Mouse (Mus musculus) thymus, adult 18-20 months (tissue): ENCODE results near the gene Cacna1d.

Experiments used
- DNase-seq, 2 experiments: peaks; one replicate each; pipeline ENCODE4 v3.0.0; 2022; ENCODE audit warnings: mixed read lengths in 2 of 2

Cacna1d gene

GRCm38 (mm10) chr14:30066752-30067151 is 424.5 kb downstream of the Cacna1d start:
- no peak for DNase-seq

GRCm38 (mm10) chr14:30064864-30065263 is 426.4 kb downstream of the Cacna1d start:
- DNase-seq: no peak

DNA sequence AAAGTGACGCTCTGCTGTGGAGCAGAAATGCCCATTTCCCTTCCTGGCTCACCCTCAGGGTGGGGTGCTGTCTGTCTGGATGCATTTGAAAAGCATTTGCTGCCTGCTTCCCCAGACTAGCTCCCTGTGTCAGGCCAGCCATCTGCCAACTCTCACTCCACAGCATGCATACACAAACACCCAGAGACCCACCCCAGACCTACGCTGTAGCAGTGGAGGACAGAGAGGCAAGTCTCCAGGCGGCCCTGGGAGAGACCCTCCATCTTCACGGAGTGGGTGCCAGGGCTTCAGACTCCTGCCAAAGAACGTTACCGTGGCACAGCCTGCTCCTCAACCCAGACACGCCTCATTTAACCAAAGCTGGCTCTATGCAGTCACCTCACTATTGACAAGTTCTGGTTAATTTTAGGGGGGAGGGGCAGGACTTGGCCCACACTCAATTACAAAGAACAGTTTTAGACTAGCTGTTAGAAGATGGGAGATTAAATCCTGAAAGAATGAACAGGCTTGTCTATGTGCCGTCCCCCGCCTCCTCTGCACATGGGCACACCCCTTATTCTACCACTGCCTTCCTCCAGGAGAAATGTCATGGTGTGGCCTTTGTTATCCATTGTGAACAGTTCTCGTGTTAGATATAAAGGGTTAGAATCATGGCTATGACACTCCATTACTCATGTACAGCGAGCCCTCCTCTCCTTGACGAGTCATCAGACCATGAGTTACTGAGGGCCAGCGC is 435.1 kb downstream of the Cacna1d start:
- no peak for DNase-seq

GRCm38 (mm10) chr14:30054922-30055321 is 436.3 kb downstream of the Cacna1d start:
- no peak for DNase-seq

DNA sequence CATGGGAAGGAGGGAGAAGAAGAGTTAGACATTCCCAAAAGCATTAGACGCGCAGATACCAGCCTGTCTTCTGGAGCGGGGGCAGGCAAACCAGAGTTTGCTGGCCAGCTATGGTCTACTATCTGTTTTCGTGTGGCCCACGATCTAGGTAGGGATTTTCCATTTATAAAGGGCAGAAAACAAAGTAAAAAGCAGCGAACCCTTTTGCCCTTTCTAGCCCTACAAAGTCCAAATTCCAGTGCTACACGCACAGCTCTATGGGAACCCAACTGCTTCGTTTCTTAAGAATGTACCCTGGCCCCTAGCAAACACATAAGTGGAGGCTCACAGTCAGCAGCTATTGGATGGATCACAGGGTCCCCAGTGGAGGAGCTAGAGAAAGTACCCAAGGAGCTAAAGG is 441.0 kb downstream of the Cacna1d start:
- DNase-seq: no peak

DNA sequence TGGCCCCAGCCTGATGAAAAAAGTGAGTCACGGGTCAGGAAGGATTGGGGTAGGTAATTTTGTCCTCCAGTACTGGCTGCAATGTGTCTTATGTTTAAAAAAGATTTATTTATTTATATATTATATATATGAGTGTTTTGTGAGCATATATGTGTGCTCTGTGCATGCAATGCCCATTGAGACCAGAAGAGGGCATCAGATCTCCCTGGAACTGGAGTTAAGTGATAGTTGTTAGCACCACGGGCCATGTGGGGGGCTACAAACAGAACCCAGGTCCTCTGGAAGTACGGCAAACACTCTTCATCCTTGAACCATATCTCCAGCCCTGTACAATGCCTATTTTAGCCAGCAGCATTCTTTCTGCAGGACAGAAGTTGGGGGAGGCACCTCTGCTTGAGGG is 443.2 kb downstream of the Cacna1d start:
- DNase-seq: no peak

DNA sequence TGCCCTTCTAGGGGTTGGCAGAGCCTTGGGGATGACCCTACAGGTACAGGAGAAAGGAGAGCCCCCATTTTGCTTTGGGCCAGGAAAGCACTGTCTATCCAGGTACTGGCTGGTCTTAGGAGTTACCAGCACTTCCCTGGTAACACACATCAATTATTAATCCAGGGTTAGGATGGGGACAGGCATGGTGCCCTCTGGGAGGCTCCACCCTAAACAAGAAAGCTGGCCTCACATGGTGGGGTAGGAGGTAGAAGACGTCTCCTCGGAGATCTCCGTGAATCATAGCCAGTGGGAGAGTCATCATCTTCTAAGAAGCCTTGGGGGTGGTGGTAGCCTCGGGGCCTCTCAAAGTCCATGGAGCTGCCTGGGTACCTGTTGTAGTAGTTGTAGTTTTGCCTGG is 444.3 kb downstream of the Cacna1d start:
- no peak for DNase-seq

- no peak for DNase-seq
These were observed 445.5 kb downstream of the Cacna1d start for GRCm38 (mm10) chr14:30045704-30046220.

DNA sequence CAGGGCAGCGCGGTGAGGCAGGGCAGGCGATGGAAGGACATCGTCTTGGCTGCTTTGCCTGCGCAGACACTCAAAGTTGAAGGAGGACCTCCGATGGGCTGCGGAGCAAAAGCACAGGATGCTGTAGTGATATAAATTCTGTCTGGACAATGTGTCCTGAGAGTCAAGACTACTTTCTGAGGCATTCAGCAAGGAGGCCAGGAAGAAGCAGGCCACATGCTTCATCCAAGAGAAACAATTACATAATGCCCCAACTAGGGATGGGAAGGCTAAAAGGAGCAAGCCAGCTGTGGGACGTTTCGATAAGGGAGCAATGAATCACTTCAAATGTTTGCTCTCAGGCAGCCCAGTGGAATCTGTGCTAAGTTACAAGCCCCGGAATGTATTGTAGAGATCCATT is 446.0 kb downstream of the Cacna1d start:
- DNase-seq: no peak

DNA sequence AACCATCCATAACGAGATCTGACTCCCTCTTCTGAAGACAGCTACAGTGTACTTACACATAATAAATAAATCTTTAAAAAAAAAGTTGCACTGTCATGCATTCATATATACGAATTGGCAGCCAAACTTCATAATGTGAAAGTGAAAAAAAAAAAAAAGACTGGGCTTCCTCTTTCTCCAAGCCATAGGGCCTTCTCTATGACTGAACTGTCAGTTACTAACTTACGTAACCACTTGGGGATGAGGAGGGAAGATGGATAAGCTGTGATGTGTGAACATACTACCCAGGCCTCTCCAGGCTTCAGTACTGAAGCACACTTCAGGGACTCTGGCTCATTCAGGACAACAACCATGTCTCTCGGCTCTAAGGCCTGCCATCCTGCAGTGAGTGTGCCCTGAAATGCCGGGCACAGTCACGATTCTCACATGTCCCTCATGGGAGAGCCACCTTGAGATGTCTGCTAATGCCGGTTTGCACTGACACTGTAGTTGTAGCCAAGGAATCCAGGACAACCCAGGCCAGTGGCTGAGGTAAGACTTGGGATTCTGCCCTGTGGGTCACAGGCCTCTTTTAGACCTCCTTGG is 447.8 kb downstream of the Cacna1d start:
- DNase-seq: no peak

DNA sequence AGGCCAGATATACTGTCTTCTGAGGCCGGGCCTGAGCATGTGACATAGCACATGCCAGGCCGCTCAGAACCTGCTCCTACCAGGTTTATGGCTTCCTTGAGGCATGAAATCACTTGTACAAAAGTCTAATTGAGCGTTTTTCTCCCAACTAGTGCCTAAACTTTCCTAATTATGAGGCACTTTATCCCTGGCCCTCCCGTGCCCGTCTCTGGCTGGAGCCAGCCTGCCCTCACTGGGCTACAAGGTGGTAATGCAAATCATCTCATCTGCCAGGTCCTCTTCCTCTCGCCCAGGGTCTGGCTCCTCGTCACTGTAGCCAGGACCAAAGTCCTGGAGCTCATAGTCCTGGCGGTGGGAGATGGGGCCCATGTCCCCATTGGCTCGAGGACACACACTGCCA is 449.4 kb downstream of the Cacna1d start:
- DNase-seq: no peak

DNA sequence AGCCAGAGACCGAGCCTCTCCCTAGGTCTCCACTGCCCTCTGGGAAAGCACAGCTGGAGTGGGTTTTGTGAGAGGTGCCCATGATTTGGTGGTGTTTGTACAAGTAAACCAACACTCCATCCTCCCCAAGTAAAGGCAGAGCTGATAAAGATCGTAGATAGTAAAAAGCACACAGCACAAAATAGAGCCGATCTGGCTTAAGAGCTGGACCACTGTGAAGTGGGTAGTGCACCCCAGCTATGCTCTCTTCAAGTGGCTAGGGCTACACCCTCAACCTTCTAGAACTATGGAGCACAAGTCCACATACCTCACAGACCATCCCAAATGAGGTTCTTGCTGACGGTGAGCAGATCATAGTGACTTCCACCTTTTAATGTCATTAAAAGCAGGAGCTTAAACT is 451.8 kb downstream of the Cacna1d start:
- DNase-seq: no peak

- DNase-seq: no peak
These were observed 452.8 kb downstream of the Cacna1d start for GRCm38 (mm10) chr14:30038431-30038830.

DNA sequence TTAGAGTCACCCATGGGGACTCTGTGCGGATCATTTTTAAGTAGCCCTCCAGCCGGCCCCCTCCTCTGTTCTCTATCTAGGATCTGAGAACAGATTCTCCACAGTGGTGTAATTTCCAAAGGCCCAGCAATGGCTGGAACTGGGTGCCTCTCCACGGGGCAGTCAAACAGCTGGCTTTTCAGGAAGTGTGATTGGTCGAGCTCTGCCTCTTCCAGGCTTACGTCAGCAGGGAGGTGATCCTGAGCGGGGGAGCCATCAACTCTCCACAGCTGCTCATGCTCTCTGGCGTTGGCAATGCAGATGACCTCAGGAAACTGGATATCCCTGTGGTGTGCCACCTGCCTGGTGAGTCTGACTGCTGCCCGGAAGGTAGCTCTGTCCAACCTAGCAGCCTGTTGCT is 457.9 kb downstream of the Cacna1d start:
- no peak for DNase-seq

- no peak for DNase-seq
These were observed 463.9 kb downstream of the Cacna1d start for GRCm38 (mm10) chr14:30027378-30027777.

DNA sequence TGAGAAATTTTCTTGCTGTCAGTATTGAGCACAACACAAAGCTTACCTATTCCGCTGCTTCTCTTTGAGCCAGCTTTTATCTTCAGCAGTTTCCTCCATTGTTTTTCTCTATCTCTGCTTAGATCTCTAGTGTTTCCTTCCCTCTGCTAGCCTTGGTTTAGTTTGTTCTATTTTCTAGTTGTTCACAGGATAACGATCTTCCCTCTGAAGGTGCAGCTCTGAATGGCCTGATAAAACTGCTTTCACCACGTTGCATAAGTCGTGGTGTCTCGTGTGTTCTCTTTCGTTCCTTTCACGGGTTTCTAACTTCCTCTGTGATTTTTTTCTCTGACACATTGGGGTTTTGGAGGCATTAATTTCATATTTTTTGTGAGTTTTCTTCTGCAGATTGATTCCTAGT is 466.9 kb downstream of the Cacna1d start:
- DNase-seq: no peak

DNA sequence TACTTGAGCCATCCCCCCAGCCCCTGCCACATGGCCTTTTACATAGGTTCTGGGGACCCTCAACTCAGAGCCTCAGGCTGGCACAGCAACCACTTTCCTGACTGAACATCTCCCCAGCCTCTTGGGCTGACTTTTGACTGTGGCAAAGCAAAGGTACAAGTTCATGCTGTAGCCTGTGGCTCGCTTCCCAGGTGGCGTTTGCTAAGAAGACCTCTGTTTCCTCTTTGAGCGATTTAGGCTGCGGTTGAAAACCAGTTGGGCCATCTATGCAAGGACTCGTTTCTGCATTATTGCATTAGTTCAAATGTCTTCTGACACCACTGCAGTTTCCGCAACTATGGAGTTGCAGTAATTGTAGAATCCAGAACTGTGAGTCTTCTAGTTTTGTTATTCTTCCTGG is 468.8 kb downstream of the Cacna1d start:
- DNase-seq: peak in 1 of 2 experiments; percentile 35

DNA sequence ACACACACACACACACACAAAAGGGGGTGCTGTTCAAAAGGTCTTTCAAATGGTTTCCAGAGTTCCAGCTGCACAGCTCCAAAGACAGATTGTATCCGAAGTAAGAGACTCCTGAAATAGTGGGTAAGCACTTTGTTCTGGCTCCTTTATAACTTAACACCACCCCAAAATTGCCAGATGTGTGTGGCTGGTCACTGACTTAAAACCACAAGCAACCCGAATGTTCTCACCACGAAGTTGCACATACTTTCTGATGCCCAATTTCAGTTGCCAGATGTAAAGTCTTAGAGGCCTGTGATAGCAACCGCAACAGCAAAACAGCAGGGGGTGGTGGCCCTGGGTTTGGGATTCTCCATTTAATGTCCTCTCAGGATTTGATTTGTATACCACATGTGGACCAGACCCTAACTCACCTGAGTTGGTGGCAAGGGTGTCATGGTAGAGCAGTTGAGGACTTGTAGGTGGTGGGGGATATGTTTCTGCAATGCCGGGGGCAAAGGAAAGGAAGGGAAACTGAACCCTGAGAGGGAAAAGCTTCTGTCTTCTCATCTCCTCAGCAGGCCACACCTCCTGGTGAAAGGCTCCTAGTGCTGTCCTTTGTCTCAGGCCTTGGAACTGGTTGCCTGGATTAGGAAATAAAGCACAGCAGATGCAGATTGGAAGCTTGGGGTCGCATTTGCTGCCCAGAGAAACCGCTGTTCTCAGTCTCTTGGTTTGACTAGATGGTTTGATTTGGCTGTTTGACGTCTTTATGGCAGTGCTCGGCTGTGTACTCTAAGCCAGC is 471.3 kb downstream of the Cacna1d start:
- no peak for DNase-seq

DNA sequence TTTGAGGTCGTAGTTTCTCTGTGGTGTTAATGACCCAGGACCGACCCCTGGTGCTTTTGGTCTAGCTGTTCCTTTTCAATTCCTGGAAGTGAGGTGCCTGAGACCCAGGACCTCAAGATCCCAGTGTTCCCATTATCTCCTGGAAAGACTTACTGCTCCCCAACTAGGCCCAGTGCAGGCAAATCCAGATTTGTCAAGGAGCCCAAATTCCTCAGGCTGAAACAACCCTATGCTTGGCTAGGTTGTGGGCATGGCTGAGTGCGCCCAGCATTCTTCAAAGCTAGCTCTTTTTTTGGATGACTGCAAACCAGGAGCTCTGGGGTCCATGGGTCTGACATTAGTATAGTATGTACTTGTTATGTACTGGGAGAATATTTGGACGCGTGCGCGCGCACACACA is 471.9 kb downstream of the Cacna1d start:
- DNase-seq: no peak

- no peak for DNase-seq
These were observed 472.4 kb downstream of the Cacna1d start for GRCm38 (mm10) chr14:30018846-30019245.

- DNase-seq: no peak
These were observed 472.8 kb downstream of the Cacna1d start for GRCm38 (mm10) chr14:30018463-30018801.

GRCm38 (mm10) chr14:30017794-30018462 is 473.3 kb downstream of the Cacna1d start:
- DNase-seq: no peak

GRCm38 (mm10) chr14:30016666-30017065 is 474.6 kb downstream of the Cacna1d start:
- no peak for DNase-seq
